Mouse (Mus musculus) ES-Bruce4 (cell line): Measurements from ENCODE around the gene Sox8. TPM values are rescaled to one million over a fixed set of nuclear protein-coding genes. Genes with fewer than 3 reads are reported as not detected.

Experiments used
- H3K27ac ChIP-seq: 2 replicates; pipeline ENCODE4 v1.5.1; 2012; ENCODE audit warnings: low read length, inconsistent platforms; ENCODE audit not compliant: insufficient read depth
- H3K27me3 ChIP-seq: 2 replicates; pipeline ENCODE4 v1.6.1; 2012; ENCODE audit warnings: mild to moderate bottlenecking, low read length, inconsistent platforms; ENCODE audit not compliant: control insufficient read depth, poor library complexity, insufficient read depth, severe bottlenecking
- H3K36me3 ChIP-seq: 2 replicates; pipeline ENCODE4 v1.6.1; 2012; ENCODE audit warnings: inconsistent platforms, mild to moderate bottlenecking, low read length, moderate library complexity; ENCODE audit not compliant: control insufficient read depth, poor library complexity, insufficient read depth, severe bottlenecking
- H3K4me1 ChIP-seq: one replicate; pipeline ENCODE4 v1.8.1; 2011; ENCODE audit warnings: low read length; ENCODE audit not compliant: control insufficient read depth, insufficient read depth
- H3K4me3 ChIP-seq: 2 replicates; pipeline ENCODE4 v1.5.1; 2011; ENCODE audit warnings: low read depth, mild to moderate bottlenecking, low read length
- H3K9ac ChIP-seq: 2 replicates; pipeline ENCODE4 v1.6.1; 2012; ENCODE audit warnings: low read depth, mild to moderate bottlenecking, inconsistent platforms; ENCODE audit not compliant: poor library complexity, severe bottlenecking
- H3K9me3 ChIP-seq: replicated peaks from 2 replicates; pipeline ENCODE4 v1.6.1; 2012; ENCODE audit warnings: mild to moderate bottlenecking, low read length, inconsistent platforms; ENCODE audit not compliant: control insufficient read depth, poor library complexity, insufficient read depth, severe bottlenecking
- CTCF ChIP-seq: IDR thresholded peaks from one replicate; pipeline ENCODE4 v1.8.1; 2011; ENCODE audit warnings: low read depth, low read length
- EP300 ChIP-seq: IDR thresholded peaks from 2 replicates; pipeline ENCODE4 v1.6.1; 2011; ENCODE audit warnings: low read depth, low read length; ENCODE audit not compliant: insufficient read depth
- POLR2A ChIP-seq: IDR thresholded peaks from one replicate; pipeline ENCODE4 v1.8.1; 2011; ENCODE audit warnings: low read length; ENCODE audit not compliant: insufficient read depth
- polyA plus RNA-seq: library from polyadenylated mRNA; stranded (reverse); fragments of >200 nt; gene quantifications from 2 replicates; pipeline ENCODE4 v1.2.4, GENCODE M21; 2011; ENCODE audit warnings: low read depth; ENCODE audit not compliant: missing spikeins, insufficient read depth, insufficient read length

Sox8 gene
- polyA plus RNA-seq, 1 experiment, result 0.48 TPM

DNA sequence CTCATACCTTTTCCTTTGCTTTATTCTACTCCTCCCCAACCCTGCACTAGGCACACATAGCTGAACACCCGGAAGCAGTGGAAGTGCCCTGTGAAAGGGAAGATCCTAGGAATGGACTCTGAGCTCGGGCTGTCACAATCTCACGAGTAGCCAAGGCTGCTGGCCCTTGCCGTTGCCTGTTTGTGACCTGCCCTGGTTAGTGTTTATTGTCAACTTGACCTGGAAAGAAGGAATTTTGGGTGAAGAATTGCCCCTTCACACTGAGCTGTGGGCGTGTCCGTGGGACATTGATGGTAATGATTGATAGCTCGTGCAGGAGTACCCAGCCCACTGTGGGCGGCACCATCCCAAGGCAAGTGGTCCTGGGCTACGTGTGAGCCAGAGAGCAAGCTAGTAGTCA lies 14.2 kb upstream of the Sox8 start:
- no peaks in the 10 kb centered on the region for H3K27me3 ChIP-seq
- no peak overlapping the region for H3K9ac ChIP-seq
- TF ChIP-seq EP300 (no peak), POLR2A (no peak), CTCF (no peak)
- peaks cover 3% of the 10 kb centered on the region; the same call in 1 of the 2 replicates for H3K36me3 ChIP-seq
- H3K27ac ChIP-seq, result no peak overlapping the region
- no peaks in the 10 kb centered on the region for H3K9me3 ChIP-seq
- no peak overlapping the region for H3K4me3 ChIP-seq
- H3K4me1 ChIP-seq, result no peaks in the 10 kb centered on the region

DNA sequence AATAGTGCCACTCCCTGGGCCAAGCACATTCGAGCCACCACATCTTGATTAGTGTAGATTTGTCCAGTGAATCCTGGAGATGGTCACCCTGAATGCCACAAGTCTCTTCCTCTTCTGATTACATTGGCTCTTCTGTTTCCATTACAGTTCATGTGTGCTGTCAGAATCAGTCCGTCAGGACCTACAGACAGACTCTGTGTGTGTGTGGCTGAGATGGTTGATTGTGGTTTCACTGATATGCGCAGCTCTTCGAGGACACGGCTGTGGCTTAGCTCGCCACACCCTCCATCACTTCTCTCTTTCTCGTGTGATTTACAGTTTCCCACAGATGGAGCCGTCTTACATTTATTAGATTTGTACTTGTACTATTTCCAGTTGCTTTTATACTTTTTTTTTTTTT lies 13.4 kb upstream of the Sox8 start:
- no peak overlapping the region for H3K9ac ChIP-seq
- H3K4me3 ChIP-seq, result no peak overlapping the region
- H3K27ac ChIP-seq, result no peak overlapping the region
- H3K9me3 ChIP-seq, result no peaks in the 10 kb centered on the region
- peaks cover 3% of the 10 kb centered on the region; the same call in 1 of the 2 replicates for H3K36me3 ChIP-seq
- no peaks in the 10 kb centered on the region for H3K4me1 ChIP-seq
- no peaks in the 10 kb centered on the region for H3K27me3 ChIP-seq
- TF ChIP-seq CTCF (no peak), POLR2A (no peak), EP300 (no peak)

DNA sequence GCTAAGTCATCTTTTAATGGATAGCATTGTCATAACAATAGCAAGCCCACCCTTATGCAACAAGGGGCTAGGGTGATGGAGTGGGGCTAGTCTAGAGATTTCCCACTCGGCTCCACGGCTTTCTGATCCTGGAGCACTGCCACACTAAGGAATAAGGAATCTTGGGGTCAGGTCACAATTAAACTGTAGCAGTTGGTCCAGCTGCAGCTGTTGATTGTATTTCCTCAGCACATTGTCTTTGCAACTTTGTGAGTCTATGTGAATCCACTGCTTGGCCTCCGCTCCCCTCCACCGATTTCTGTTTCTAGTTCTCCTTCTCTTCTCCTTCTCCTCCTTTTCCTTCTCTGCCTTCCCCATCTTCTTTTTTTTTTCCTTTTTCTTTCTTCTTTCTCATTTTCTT lies 12.6 kb upstream of the Sox8 start:
- H3K4me3 ChIP-seq, result no peak overlapping the region

DNA sequence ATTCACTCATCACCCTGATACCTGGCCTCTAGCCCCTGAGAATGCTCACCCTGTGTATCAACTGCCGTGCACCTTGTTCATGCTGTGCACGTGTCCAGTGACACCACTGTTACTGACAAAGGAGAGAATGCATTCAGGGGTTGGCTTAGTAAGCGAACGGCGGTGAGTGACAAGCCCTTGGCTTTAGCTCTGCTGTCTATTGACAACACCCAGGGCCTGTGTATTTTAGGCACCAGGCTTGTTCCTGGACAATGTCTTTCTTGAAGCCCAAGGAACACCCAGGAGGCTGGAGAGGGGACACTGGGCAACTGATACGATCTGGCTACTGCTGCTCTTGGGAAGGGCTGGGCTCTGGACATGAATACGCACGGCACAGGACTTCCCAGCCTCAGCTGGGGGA lies 11.6 kb upstream of the Sox8 start:
- no peaks in the 10 kb centered on the region for H3K9me3 ChIP-seq
- peaks cover 3% of the 10 kb centered on the region; the same call in 1 of the 2 replicates for H3K36me3 ChIP-seq
- H3K27me3 ChIP-seq, result no peaks in the 10 kb centered on the region
- no peak overlapping the region for H3K9ac ChIP-seq
- no peaks in the 10 kb centered on the region for H3K4me1 ChIP-seq
- H3K27ac ChIP-seq, result no peak overlapping the region
- no peak overlapping the region for H3K4me3 ChIP-seq
- TF ChIP-seq POLR2A (no peak), EP300 (no peak), CTCF (no peak)

More for the DNA sequence above, 12.6 kb upstream of the Sox8 start:
- Histone ChIP-seq H3K36me3 (peaks cover 3% of the 10 kb centered on the region; the same call in 1 of the 2 replicates), H3K9ac (no peak overlapping the region), H3K27me3 (no peaks in the 10 kb centered on the region), H3K9me3 (no peaks in the 10 kb centered on the region), H3K27ac (no peak overlapping the region), H3K4me1 (no peaks in the 10 kb centered on the region)
- TF ChIP-seq EP300, result no peak
- no peak for TF ChIP-seq POLR2A
- no peak for TF ChIP-seq CTCF

DNA sequence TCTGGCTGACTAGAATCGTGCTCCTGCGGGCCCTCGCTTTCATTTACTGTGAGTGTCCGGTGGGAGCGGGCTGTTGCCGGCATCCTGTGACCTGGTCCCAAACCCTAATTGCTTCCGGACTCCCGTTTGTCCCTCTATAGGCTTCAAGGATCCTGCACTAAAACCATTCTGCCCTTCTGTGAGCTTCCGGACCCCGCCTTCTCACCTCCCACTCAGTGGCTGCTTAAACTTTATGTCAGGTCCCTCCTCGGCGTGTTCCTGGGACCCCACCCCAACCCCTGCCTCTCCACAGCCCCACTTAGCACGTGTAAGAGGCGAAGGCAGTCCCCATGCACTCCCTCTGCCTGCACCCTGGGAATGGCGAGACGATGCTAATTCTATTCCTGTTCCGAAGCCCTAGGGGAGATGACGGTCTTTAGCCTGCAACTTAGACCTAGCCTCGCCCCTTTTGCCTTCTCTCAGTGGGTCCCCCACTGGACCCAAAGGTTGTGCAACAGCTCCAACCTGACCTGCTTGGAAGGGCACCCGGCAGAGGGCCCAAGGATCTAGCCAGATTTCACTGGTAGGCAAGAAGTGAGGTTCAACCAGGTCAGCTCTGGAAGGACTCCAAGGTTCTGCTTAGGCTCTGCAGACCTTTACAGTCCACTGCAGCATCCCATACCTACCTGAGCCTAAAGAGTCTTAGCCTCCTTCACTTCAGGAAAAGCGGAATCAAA lies 9.0 kb upstream of the Sox8 start:
- Histone ChIP-seq H3K27ac (no peak overlapping the region), H3K36me3 (no peaks in the 10 kb centered on the region), H3K27me3 (no peaks in the 10 kb centered on the region), H3K4me3 (peak overlapping the region; percentile 79), H3K4me1 (no peaks in the 10 kb centered on the region), H3K9me3 (no peaks in the 10 kb centered on the region), H3K9ac (peak overlapping the region; percentile 61)
- TF ChIP-seq CTCF (no peak), POLR2A (no peak), EP300 (no peak)

DNA sequence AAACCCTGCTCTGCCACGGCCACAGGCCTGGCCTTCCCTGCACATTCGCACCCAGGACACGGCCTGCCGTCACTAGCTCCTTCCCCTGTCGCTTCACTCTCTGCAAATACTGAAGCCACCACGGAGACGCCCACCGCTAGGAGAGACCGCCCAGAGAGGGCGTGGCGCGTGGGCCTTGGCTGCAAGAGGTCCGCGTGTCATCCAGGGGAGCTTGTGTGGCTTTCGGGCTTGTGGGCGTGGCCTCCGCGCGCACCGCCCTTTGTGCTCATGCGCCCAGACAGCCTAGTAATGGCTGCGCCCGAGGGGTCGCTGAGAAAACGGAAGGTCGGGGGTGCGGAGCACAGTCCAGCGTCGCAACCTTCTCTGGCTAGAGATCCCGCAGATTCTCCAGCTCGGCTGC lies 8.4 kb upstream of the Sox8 start, which contains the start of gene Lmf1:
TSS of gene Lmf1 (plus strand) at position 166 of the 400 bp plus-strand sequence.
- H3K9me3 ChIP-seq, result no peaks in the 10 kb centered on the region
- no peak within 1 kb of the TSS for H3K27ac ChIP-seq
- no peaks in the 10 kb centered on the region for H3K27me3 ChIP-seq
- no peaks in the 10 kb centered on the region for H3K36me3 ChIP-seq
- no peaks in the 10 kb centered on the region for H3K4me1 ChIP-seq
- TF ChIP-seq EP300, result no peak
- no peak for TF ChIP-seq CTCF
- peak; percentile 27 for TF ChIP-seq POLR2A
- peak within 1 kb of the TSS; percentile 79 for H3K4me3 ChIP-seq
- H3K9ac ChIP-seq, result peak within 1 kb of the TSS; percentile 61
